Mouse (Mus musculus): ENCODE measurements around the gene Ptprn2. TPM values are rescaled to one million over a fixed set of nuclear protein-coding genes. Genes with fewer than 3 reads are reported as not detected.

Ptprn2 gene
- polyA plus RNA-seq, 1 experiment from 2014 or later, result 14.9 TPM

DNA sequence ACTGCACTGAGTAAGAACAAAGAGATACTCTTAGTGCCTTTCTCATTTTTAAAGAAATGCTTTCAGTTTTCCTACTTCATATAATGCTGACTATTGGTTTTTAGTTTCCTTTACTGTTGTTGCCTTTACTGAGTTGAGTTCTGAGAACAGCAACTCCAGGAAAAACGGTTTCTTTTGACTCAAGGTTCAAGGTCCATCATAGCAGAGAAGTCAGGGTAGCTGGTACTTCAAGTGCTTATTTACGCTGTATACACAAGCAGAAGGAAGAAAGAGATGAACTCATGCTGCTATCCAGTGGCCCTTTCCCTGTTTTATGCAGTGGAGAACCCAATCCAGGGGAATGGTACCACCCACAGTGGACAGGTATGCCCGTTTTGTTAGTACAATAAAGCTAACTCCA, 795.3 kb downstream of the Ptprn2 start:
- ATAC-seq, result no peak
- H3K9ac ChIP-seq (replicated peaks), result no peak overlapping the region
- no peaks in the 10 kb centered on the region for H3K9me3 ChIP-seq
- peaks cover 29% of the 10 kb centered on the region for H3K4me1 ChIP-seq (replicated peaks)
- H3K27me3 ChIP-seq, result no peaks in the 10 kb centered on the region
- H3K36me3 ChIP-seq, result peaks cover 54% of the 10 kb centered on the region
- no peak overlapping the region for H3K27ac ChIP-seq
- H3K4me3 ChIP-seq (replicated peaks), result no peak overlapping the region
- no peak overlapping the region for H3K4me2 ChIP-seq (replicated peaks)
- 92% methylated on average over 3 of the region's 3 CpGs for WGBS

GRCm38 (mm10) chr12:117282659-117283058, 797.1 kb downstream of the Ptprn2 start:
- peaks cover 29% of the 10 kb centered on the region for H3K4me1 ChIP-seq (replicated peaks)
- no peak overlapping the region for H3K4me2 ChIP-seq (replicated peaks)
- no peaks in the 10 kb centered on the region for H3K27me3 ChIP-seq
- H3K4me3 ChIP-seq (replicated peaks), result no peak overlapping the region
- peaks cover 39% of the 10 kb centered on the region for H3K36me3 ChIP-seq
- H3K9me3 ChIP-seq, result no peaks in the 10 kb centered on the region
- no peak for ATAC-seq
- H3K27ac ChIP-seq, result peak overlapping the region; percentile 69
- WGBS, result 86% methylated on average over 2 of the region's 2 CpGs
- H3K9ac ChIP-seq (replicated peaks), result no peak overlapping the region

GRCm38 (mm10) chr12:117287456-117287855, 801.9 kb downstream of the Ptprn2 start:
- ATAC-seq, result no peak
- WGBS, result 84% methylated on average over 2 of the region's 2 CpGs
- H3K36me3 ChIP-seq, result 0 out of 2 replicates have a peak, but pooled peaks cover 14% of the 10 kb centered on the region
- H3K4me1 ChIP-seq (replicated peaks), result peaks cover 21% of the 10 kb centered on the region
- no peaks in the 10 kb centered on the region for H3K9me3 ChIP-seq
- no peaks in the 10 kb centered on the region for H3K27me3 ChIP-seq
- no peak overlapping the region for H3K9ac ChIP-seq (replicated peaks)
- H3K4me3 ChIP-seq (replicated peaks), result no peak overlapping the region
- peak overlapping the region; percentile 10; the same call in 1 of the 2 replicates for H3K27ac ChIP-seq
- H3K4me2 ChIP-seq (replicated peaks), result no peak overlapping the region

DNA sequence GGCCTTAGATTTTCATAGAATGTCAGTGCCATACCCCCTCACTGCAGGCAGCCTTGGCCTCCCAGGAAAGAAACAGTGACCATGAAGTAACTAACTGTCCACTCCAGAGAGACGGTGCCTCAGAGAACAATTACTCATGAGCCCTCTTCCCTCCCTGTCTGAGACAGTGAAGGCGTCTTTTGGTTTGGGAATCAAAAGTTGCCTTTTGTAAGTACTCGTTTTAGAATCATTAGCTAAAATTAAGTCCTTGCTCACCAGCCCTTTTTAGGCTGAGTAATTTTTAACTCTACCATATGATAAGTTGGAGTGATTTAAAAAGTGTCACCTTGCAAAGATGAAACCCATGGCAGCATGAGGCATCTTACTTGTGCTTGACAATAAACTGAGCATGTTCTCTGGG, 806.4 kb downstream of the Ptprn2 start:
- H3K27ac ChIP-seq, result no peak overlapping the region
- no peaks in the 10 kb centered on the region for H3K36me3 ChIP-seq
- no peak overlapping the region for H3K4me3 ChIP-seq (replicated peaks)
- no peaks in the 10 kb centered on the region for H3K9me3 ChIP-seq
- H3K4me2 ChIP-seq (replicated peaks), result no peak overlapping the region
- H3K4me1 ChIP-seq (replicated peaks), result no peaks in the 10 kb centered on the region
- WGBS, result 86% methylated on average over 3 of the region's 3 CpGs
- no peak for ATAC-seq
- H3K27me3 ChIP-seq, result no peaks in the 10 kb centered on the region
- no peak overlapping the region for H3K9ac ChIP-seq (replicated peaks)

GRCm38 (mm10) chr12:117296792-117297191, 811.3 kb downstream of the Ptprn2 start:
- Histone ChIP-seq H3K27me3 (no peaks in the 10 kb centered on the region), H3K4me1 (replicated peaks) (no peaks in the 10 kb centered on the region), H3K27ac (no peak overlapping the region), H3K36me3 (no peaks in the 10 kb centered on the region), H3K4me3 (replicated peaks) (no peak overlapping the region), H3K9me3 (no peaks in the 10 kb centered on the region), H3K4me2 (replicated peaks) (no peak overlapping the region), H3K9ac (replicated peaks) (no peak overlapping the region)
- WGBS, result 63% methylated on average over 2 of the region's 2 CpGs
- ATAC-seq, result no peak

- WGBS, result 98% methylated on average over 3 of the region's 3 CpGs
- Histone ChIP-seq H3K27ac (no peak overlapping the region), H3K9ac (replicated peaks) (no peak overlapping the region), H3K4me2 (replicated peaks) (no peak overlapping the region), H3K9me3 (no peaks in the 10 kb centered on the region), H3K36me3 (no peaks in the 10 kb centered on the region), H3K4me1 (replicated peaks) (peaks cover 6% of the 10 kb centered on the region), H3K4me3 (replicated peaks) (no peak overlapping the region), H3K27me3 (no peaks in the 10 kb centered on the region)
- no peak for ATAC-seq
These were observed 813.6 kb downstream of the Ptprn2 start for GRCm38 (mm10) chr12:117299084-117299483.

DNA sequence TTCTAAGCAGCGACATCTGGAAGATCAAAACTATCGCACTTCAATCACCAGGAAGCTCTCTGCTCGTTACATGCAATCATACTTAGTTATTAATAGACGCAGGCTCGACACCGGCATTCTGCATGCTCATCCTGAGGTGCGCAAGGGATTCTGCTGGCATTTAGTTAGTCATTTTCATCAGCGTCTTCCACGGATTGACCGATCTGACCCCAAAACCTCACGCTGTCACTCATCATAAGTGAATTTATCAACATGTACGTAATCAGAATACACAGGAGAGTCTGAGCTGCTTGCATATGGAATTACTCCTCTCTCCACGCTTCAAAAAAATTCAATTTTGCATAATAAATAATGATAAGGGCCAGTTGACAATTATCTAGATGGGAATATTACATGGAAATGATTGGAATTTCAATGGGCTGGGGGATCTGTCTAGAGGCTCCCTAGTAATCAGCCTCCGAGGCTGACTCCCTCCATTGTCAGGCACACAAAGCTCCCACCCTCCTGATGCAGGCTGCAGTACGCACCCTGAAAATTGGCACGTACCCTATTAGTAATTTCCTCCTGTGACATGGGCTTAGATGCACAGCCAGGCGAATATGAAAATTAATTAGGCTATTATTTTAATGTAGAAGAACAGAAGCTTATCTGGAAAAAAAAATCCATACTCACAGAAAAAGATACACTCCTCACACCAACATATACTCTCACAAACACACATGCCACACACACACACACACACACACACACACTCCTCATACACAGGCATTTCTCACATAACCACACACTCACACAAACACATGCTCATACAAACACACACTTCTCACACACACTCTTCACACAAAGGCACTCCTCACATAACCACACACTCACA, 819.5 kb downstream of the Ptprn2 start:
- Histone ChIP-seq H3K9me3 (no peaks in the 10 kb centered on the region), H3K4me1 (replicated peaks) (peaks cover 26% of the 10 kb centered on the region), H3K4me2 (replicated peaks) (no peak overlapping the region), H3K4me3 (replicated peaks) (no peak overlapping the region), H3K9ac (replicated peaks) (peak overlapping the region; percentile 19; the same call in 1 of the 2 replicates), H3K27me3 (no peaks in the 10 kb centered on the region), H3K36me3 (no peaks in the 10 kb centered on the region), H3K27ac (peak overlapping the region; percentile 90)
- peak; percentile 94 for ATAC-seq
- 41% methylated on average over 17 of the region's 17 CpGs for WGBS

- Histone ChIP-seq H3K27me3 (no peaks in the 10 kb centered on the region), H3K4me1 (replicated peaks) (peaks cover 26% of the 10 kb centered on the region), H3K36me3 (no peaks in the 10 kb centered on the region), H3K9me3 (no peaks in the 10 kb centered on the region), H3K4me3 (replicated peaks) (no peak overlapping the region), H3K27ac (peak overlapping the region; percentile 90), H3K4me2 (replicated peaks) (no peak overlapping the region), H3K9ac (replicated peaks) (peak overlapping the region; percentile 19; the same call in 1 of the 2 replicates)
- 28% methylated on average over 5 of the region's 5 CpGs for WGBS
- ATAC-seq, result peak; percentile 53
These were observed 820.1 kb downstream of the Ptprn2 start for GRCm38 (mm10) chr12:117305625-117306105.

DNA sequence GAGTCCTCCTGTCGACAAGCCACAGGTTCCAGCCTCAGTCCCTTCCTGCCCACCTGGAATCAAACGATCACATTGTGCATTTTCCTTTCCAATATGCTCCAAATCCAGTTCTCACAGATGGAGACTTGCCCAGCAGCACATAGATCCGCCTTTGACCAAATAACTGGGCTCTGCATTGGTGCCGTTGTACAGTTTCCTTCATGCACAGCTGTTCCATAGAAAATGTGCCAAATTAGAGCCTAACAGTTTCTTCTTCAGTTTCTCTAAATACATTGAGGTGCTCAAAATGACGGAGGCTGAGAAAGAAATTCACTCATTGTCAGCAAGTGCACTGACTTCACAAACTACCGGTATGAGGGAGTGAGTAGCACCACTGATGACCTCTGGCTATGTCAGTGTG, 826.6 kb downstream of the Ptprn2 start:
- no peaks in the 10 kb centered on the region for H3K36me3 ChIP-seq
- peaks cover 9% of the 10 kb centered on the region for H3K4me1 ChIP-seq (replicated peaks)
- H3K4me3 ChIP-seq (replicated peaks), result no peak overlapping the region
- H3K27ac ChIP-seq, result no peak overlapping the region
- WGBS, result 90% methylated on average over 6 of the region's 6 CpGs
- H3K9ac ChIP-seq (replicated peaks), result no peak overlapping the region
- no peaks in the 10 kb centered on the region for H3K9me3 ChIP-seq
- ATAC-seq, result no peak
- H3K4me2 ChIP-seq (replicated peaks), result no peak overlapping the region
- no peaks in the 10 kb centered on the region for H3K27me3 ChIP-seq

DNA sequence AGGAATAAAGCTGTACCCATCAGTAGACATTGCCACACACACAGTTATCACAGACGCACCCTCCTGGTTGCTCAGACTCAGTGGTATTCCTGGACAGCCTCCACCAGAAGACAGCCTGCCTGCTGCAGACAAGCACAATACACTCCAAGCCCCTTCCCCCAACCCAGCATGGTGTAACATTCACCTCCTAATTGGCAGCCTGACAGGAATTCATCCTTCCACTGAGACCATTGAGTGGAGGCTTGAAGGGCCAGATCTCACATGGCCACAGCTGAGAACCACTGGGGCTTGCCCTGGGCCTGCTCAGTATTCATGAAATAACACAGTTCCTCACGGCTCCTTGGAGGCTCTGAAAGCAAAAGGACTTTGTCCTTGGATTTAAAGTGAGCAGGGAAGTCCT, 829.5 kb downstream of the Ptprn2 start:
- Histone ChIP-seq H3K27me3 (no peaks in the 10 kb centered on the region), H3K36me3 (no peaks in the 10 kb centered on the region), H3K4me2 (replicated peaks) (no peak overlapping the region), H3K9ac (replicated peaks) (no peak overlapping the region; the same call in 1 of the 2 replicates), H3K4me1 (replicated peaks) (peaks cover 9% of the 10 kb centered on the region), H3K27ac (peak overlapping the region; percentile 57), H3K9me3 (peaks cover 4% of the 10 kb centered on the region; the same call in 1 of the 2 replicates), H3K4me3 (replicated peaks) (no peak overlapping the region)
- 31% methylated on average over 2 of the region's 2 CpGs for WGBS
- ATAC-seq, result peak; percentile 80

DNA sequence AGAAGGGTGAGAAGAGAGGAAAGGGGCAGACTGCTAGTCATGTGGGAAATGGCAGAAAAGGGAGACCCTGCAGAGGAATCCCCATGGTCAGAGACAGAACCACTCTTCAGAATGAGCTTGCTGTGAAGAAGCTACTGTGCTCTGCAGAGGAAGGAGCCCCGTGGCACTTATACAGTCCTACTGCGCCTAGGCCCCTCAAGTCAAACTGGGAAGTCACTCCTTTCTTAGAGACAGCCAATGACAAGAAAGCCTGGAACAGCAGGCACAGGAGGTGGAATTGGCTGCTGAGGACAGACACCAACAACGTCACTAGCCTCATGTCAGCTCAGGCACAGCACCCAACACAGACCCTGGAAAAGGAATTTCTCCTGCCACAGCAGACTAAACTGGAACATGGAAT, 830.1 kb downstream of the Ptprn2 start:
- peak overlapping the region; percentile 57; the same call in 1 of the 2 replicates for H3K27ac ChIP-seq
- H3K4me1 ChIP-seq (replicated peaks), result peaks cover 9% of the 10 kb centered on the region
- 84% methylated on average over 3 of the region's 3 CpGs for WGBS

DNA sequence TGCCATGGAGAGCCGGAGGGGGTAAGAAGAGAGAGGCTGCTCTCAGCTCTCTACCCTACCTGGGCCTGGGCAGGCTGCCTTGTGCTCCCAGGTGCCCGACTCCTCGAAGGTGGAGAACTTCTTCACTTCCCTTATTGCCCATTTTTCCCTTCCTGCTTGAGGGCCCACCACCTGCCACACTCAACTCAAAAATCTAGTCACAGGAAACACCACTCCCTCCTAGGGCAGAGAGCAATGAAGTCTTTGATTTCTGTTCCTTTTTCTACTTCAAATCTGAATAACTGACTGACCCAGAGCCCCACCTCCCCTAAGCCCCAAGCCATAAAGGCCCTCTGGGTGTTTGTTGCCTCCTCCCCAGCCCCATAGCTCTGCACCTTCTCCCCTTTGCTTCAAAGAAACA, 832.7 kb downstream of the Ptprn2 start:
- ATAC-seq, result no peak

More for the DNA sequence above, 830.1 kb downstream of the Ptprn2 start:
- Histone ChIP-seq H3K27me3 (no peaks in the 10 kb centered on the region), H3K4me3 (replicated peaks) (no peak overlapping the region), H3K9me3 (peaks cover 4% of the 10 kb centered on the region; the same call in 1 of the 2 replicates), H3K36me3 (no peaks in the 10 kb centered on the region), H3K4me2 (replicated peaks) (no peak overlapping the region), H3K9ac (replicated peaks) (no peak overlapping the region)
- no peak for ATAC-seq

More for the DNA sequence above, 832.7 kb downstream of the Ptprn2 start:
- Histone ChIP-seq H3K27ac (no peak overlapping the region), H3K4me3 (replicated peaks) (no peak overlapping the region), H3K9ac (replicated peaks) (no peak overlapping the region), H3K36me3 (no peaks in the 10 kb centered on the region), H3K4me2 (replicated peaks) (no peak overlapping the region), H3K27me3 (no peaks in the 10 kb centered on the region), H3K4me1 (replicated peaks) (peaks cover 9% of the 10 kb centered on the region), H3K9me3 (peaks cover 4% of the 10 kb centered on the region; the same call in 1 of the 2 replicates)
- 93% methylated on average over 3 of the region's 3 CpGs for WGBS

Measured in midbrain, embryonic 13.5 days (tissue).